Mouse (Mus musculus): Measurements from ENCODE around the gene Batf.

Batf gene

DNA sequence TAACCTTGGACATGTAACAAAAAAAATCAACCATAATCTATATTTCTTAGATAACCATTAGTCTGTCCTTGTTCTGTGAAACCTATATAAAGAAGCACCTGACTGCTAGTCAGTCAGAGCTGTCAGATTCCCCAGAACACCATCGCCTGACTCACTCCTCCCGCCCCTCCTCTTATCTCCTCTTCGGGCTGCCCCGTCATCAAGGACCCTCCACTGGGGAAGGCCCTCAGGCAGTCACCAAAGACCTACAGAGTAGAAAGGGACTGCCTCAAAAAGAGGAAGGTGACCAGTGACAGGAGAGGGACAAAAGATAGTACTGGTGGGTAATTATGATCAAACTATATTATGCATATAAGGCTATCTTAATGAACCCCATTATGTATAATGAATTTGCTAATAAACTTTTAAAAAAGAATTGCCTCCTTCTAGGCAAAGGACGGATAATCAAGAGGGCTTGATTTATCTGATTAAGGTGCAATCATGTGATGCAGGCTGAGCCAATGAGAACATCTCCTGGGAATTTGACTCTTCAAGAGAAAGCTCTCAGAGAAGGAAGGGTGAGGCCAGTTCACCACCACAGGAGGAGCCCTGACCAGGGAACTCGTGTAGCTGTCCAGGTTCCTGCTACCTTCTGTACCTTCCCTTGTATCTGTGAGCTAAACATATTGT lies 40.4 kb downstream of the Batf start:
- no peak for DNase-seq (ENCODE audit: low spot score in 2 of 2)

DNA sequence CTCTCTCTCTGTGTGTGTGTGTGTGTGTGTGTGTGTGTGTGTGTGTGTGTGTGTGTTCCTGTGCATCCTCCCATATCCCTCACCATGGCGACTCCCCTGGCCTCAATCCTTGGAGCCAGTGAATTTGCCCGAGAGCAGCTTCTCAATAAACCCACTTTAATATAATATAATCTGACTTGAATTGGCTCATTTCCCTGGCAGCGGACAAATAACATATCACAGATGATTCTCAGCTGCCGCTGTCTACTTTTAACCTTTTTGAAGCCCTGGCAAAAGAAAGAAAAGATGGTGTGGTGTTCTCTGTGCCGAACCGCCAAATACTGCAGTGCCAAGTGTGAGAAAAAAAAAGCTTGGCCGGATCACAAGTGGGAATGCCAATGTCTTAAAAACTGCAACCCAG lies 41.7 kb downstream of the Batf start:
- no peak for DNase-seq (ENCODE audit: low spot score in 2 of 2)

DNA sequence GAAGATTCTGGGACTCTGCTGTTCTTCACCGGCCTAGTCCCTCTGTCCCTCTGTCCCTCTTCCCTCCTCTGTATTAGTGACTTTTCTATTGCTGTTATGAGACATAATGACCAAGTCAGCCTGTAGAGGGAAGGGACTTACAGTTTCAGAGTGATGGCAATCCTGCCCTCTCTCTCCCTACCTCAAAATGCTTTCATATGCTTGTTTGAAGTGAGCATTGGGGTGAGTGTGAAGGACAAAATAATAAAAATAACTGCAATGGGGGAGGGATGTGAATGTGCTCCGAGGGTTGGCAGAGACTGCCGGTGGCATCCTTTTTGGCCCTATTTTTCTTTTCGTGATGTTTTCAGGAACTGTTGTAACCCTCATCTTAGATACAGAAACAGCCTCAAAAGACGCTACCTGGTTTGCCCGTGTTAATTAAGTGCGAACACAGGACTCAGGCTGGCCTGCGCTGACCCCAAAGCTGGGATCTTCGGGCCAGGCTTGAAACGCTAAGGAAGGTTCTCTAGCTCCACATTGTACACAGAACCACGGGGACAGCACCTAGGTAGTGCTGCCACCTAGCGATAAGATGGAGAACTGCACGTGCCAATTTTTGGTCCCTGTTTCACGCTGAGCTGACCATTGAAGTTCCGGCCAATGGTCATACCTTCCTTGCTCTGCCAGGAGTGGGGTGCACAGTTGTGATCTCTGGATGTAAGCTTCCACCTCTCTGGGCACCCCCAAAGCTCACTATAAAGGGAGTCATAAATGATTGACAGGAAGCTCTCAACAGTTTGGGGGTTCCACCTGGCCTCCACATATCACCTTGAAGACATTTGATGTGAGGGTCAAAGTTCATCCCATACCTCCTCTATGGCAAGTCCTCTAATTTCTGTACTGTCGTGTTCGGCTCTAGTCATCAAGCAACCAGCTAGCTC lies 42.8 kb downstream of the Batf start:
- DNase-seq (ENCODE audit: low spot score in 2 of 2) = peak in 1 of 2 experiments; percentile 33

DNA sequence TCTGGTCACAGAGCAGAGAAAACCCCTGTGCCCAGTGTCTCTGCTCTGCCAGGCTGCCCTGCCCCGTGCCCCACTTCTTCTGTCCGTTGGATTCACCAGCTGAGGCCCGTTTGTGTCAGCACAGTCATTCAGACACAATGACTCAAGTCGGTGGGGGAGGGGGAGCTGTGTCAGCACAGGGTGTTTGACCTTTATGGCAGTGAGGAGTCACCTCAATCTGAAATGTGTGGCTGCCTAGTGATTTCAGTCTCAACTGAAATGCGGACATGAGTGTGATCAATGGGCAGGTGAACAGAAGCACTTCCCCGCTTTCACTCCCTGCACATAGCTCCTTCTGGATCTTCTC lies 43.4 kb downstream of the Batf start:
- DNase-seq (ENCODE audit: low spot score in 2 of 2) = no peak

DNA sequence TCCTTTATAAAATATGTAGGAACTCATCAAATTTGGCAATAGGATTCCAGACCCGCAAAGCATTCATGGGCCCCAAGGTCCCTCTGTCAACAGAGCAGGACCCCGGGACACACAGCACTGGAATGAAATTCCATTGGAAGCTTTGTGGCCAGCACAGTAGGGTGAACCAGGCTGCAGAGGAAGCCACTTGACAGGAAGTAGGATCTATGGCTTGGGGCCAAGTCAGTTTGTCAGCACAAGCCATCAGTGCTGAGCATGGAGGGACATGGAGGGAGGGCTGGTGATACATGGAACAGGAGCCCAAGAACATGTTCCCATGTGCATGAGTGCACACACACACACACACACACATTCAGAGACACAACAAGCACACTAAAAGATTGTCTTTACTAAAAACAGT lies 49.7 kb downstream of the Batf start:
- DNase-seq (ENCODE audit: low spot score in 2 of 2) = no peak

DNA sequence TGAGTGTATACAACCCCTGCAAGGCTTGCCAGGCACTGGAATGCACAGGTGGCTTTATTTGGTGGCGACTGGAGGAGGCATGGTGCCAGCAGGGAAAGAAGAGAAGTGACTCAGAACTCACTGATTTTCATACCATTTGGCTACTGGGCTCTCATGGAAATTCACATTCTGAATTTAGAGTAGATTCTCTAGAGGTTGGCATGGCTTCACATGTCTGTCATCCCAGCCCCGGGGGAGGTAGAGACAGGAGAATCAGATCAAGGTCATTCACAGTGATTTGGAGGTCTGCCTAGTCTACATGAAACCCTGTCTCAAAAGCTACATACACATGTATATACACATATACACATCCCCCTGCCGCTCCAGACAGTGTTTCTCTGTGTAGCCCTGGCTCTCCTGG lies 50.5 kb downstream of the Batf start:
- DNase-seq (ENCODE audit: low spot score in 2 of 2) = no peak

DNA sequence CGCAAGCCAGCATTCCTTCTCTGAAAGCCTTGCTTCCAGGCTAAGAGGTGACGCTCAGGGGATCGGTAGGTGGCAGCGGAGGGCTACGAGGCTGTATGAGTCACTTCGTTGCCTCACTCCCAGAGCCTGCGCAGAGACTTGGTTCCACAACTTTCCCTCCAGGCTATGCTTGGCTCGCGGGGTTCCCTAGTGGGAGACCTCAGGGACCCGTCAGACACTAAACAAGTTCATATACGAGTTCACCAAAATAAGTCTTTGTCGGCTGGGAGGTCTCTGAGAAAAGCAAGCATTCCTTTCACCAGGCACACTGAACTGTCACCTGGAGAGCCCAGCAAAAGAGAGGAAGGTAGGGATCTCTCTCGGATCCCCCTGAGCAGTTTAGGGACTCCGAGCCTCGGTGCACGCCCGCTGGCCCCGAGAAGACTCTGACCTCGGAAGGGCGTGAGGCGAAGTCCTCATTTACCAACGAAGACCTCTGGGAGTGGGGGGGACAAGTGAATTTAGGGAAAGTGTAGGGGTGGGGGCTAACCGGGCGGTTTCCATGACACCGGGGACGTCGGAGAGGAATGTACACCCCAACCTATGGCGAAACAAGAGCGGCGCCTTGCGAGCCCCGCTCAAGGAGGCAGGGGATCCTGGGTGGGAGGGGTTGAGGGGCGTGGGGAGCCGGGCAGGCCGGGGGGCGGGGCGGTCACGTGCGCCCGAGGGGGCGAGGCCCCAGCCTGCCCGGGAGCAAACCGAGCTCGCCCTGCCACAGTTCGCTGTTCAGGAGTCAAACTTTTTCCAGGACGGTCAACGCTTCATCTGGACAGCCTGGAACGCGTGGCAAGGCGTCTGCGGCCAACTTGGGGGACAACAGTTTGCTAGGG lies 59.6 kb downstream of the Batf start, which contains the start of gene Flvcr2:
TSS of gene Flvcr2 (plus strand) at position 713 of the 869 bp plus-strand sequence.
- peak; percentile 49 to 69 for DNase-seq (ENCODE audit: low spot score in 2 of 2)

DNA sequence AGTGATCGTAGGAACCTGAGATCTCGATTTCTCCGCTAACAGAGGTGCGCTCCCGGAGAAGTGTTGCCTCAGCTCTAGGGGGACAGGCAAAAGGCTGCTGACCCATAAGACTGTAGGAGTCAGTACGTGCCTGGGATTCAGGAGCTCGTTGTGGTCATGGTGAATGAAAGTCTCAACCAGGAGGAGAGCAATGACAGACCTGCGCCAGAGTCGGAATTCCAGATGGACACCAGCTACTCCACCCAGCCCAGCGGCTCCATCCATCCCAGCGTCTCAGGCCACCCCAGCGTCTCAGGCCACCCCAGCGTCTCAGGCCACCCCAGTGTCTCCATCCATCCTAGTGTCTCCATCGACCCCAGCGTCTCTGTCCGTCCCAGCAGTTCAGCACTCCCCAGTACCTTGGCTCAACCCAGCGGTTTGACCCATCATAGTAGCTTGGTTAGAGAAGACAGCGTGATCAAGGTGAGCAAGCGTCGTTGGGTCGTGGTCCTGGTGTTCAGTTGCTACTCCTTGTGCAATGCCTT lies 60.3 kb downstream of the Batf start:
- no peak for DNase-seq (ENCODE audit: low spot score in 2 of 2)

DNA sequence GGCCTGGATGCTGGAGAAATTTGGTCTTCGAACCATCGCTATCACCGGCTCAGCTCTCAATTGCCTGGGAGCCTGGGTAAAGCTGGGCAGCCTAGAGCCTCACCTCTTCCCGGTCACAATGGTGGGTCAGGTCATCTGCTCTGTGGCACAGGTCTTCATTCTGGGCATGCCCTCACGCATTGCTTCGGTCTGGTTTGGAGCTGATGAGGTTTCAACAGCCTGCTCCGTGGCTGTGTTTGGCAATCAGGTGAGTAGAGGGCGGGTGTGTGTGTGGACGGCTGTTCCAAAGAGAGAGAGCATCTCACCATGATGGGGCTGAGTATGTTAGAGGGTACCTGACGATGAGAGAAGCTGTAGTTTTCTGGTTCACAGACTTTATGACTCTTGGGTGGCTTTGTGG lies 60.9 kb downstream of the Batf start:
- DNase-seq (ENCODE audit: low spot score in 2 of 2) = no peak

DNA sequence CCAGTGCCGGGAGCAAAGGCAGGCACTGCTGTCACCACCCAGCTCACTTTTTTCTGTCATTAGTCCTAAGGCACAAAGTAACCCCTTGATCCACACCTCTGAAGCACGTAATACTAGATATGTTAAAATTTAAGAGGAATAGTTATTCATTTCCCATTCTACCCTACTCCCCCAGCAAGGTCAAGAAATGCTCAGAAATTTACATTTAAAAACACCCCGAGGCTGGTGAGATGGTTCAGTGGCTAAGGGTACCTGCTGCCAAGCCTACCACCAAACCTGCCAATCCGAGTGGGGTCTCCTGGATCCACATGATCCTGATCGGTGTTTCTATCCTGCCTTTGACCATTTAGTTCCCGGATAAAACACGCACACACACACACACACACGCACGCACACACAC lies 63.4 kb downstream of the Batf start:
- no peak for DNase-seq (ENCODE audit: low spot score in 2 of 2)

DNA sequence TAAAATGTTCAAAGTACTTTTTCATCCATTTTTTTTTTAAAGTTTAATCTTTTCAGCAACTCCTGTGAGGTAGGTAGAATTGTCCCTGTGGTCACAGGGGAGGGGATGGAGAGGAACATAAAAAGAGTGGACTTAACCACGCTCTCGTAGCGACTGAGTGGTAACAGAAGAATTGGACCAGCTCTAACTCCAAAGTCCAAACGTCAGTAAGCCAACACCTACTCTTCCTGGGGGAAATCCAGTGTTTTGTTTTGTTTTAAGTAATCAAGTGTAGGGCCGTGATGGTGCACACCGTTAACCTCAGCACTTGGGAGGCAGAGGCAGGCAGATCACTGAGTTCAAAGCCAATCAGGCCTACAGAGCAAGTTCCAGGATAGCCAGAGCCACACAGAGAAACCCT lies 65.6 kb downstream of the Batf start:
- no peak for DNase-seq (ENCODE audit: low spot score in 2 of 2)

DNA sequence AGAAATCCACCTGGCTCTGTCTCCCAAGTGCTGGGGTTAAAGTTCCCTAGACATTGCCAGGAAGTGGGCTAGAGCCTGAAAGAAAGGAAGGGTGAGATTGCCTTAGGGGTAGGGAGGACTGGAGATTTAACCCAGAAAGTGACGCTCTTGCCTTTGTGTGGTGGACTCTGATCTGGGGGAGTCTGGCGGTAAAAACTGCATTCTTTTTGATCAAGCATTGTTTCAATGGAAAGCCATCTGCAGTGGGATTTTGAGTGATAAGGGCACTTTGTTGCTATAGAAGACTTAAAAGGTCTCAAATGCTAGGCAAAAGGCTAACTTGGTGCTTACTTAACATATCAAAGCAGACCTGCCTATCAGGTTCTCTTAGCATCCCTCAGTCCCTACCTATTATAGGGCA lies 66.8 kb downstream of the Batf start:
- DNase-seq (ENCODE audit: low spot score in 2 of 2) = no peak

DNA sequence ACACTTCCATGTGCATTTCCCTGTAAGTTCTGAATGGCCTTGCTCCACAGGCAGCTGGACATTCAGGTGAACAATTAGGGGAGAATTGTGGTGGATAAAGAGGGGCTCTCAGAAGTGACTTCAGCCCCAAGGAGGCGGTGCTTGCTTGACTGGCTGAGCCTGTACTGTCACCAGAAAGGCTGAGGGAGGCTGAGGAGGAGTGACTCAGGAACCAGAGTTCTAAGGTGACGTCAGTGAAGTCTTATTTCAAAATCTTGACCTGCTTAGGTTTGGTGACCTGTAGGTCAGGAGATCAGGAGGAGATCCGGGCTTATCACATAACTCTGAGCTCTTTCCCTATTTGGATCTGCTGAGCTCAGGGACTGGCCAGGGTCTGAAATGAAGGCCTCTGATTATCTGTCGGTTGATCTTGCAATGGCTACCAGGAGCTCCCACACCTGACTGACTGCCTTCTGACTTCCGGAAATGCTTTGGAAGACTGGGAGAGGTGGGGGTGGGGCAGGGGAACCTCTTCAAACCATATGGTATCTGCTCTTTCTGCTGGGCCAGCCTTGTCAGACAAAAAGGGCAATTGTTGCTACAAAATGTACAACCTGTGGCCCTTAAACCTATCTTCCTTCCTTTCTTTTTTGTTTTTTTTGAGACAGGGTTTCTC lies 68.3 kb downstream of the Batf start:
- no peak for DNase-seq (ENCODE audit: low spot score in 2 of 2)

DNA sequence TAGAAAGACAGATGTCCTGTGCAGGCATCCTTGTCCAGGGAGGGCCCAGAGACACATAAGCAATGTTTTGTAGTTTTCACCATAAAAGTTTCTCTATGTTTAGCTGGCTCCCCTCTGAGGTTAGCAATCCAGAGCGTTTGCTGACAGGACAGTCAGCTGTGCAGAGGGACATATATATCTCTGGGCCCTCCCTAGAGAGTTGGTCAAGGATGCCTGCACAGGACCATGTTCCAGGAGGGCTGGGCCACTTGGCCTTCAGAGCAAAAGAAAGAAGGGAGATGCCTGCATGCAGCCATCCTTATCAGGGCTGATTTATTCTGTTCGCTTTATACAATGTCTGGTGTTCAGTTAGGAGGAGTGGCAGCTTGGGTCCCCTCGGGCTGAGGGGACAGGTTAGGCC lies 70.0 kb downstream of the Batf start:
- DNase-seq (ENCODE audit: low spot score in 2 of 2) = no peak

DNA sequence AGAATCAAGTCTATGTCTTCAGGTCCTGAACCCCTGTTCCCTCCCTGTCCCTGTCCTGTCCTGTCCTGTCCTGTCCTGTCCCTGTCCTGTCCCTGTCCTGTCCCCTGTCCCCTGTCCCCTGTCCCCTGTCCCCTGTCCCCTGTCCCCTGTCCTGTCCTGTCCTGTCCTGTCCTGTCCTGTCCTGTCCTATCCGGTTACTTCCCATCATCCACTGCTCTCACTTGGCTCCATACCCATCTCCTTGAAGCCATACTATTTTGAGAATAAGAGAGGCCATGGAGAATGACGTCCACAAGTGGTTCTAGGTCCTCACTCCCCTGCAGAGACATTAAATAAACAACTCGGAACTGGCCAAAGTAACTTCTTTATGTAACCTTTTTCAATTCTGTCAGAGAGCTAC lies 70.6 kb downstream of the Batf start:
- no peak for DNase-seq (ENCODE audit: low spot score in 2 of 2)

All from frontal cortex, postnatal 14 days (tissue).